Mouse (Mus musculus) ES-E14 (cell line): Measurements from ENCODE around the gene Tomm70a. TPM values are rescaled to one million over a fixed set of nuclear protein-coding genes. Genes with fewer than 3 reads are reported as not detected.
"Not testable (repeated sequence)": the region's sequence is repeated elsewhere in the genome, so short reads cannot be mapped to it uniquely, and the experiment has no call there.

Experiments used
- DNase-seq: peaks from one replicate; pipeline ENCODE4 v3.0.0-alpha.2; 2013; ENCODE audit warnings: low read depth, low spot score
- H3K27ac ChIP-seq: 2 replicates; pipeline ENCODE4 v1.5.1; 2012; ENCODE audit warnings: low read depth, mild to moderate bottlenecking, low read length, moderate library complexity, mixed read lengths; ENCODE audit not compliant: poor library complexity, insufficient read depth, severe bottlenecking
- H3K36me3 ChIP-seq: 2 replicates; pipeline ENCODE4 v1.6.1; 2012; ENCODE audit warnings: mild to moderate bottlenecking, low read length, moderate library complexity, mixed read lengths; ENCODE audit not compliant: control insufficient read depth, poor library complexity, insufficient read depth, severe bottlenecking
- H3K4me1 ChIP-seq, 2 experiments: fragments of 150-350 bp in 1 of 2; sonication (generic) in 1 of 2; 2 replicates each; pipeline ENCODE4 v1.6.1; 2012; ENCODE audit warnings: low read length in 2 of 2, mild to moderate bottlenecking in 1 of 2, mixed read lengths in 1 of 2; ENCODE audit not compliant: control insufficient read depth in 2 of 2, insufficient read depth in 2 of 2, poor library complexity in 1 of 2
- H3K4me3 ChIP-seq, 2 experiments: fragments of 150-350 bp in 1 of 2; sonication (generic) in 1 of 2; 2 replicates each; pipeline ENCODE4 v1.5.1; 2012; ENCODE audit warnings: low read length in 2 of 2, low read depth in 1 of 2, mild to moderate bottlenecking in 1 of 2, mixed read lengths in 1 of 2; ENCODE audit not compliant: insufficient read depth in 1 of 2, poor library complexity in 1 of 2, severe bottlenecking in 1 of 2
- H3K9ac ChIP-seq: 2 replicates; pipeline ENCODE4 v1.6.1; 2012; ENCODE audit warnings: low read depth, mild to moderate bottlenecking, low read length, mixed read lengths; ENCODE audit not compliant: poor library complexity, insufficient read depth, severe bottlenecking
- H3K9me3 ChIP-seq: fragments of 150-350 bp; sonication (generic); 2 replicates; pipeline ENCODE4 v1.6.1; 2012; ENCODE audit warnings: low read depth, mild to moderate bottlenecking, low read length; ENCODE audit not compliant: control insufficient read depth, insufficient read depth
- CHD2 ChIP-seq: IDR thresholded peaks from 2 replicates; pipeline ENCODE4 v1.6.1; 2014; ENCODE audit warnings: mild to moderate bottlenecking, low read depth, low read length, inconsistent platforms
- HCFC1 ChIP-seq: IDR thresholded peaks from 2 replicates; pipeline ENCODE4 v1.6.1; 2012; ENCODE audit warnings: low read length, inconsistent platforms, borderline replicate concordance; ENCODE audit not compliant: insufficient read depth
- MAFK ChIP-seq: IDR thresholded peaks from 2 replicates; pipeline ENCODE4 v1.6.1; 2014; ENCODE audit warnings: mild to moderate bottlenecking, low read depth, low read length, inconsistent platforms; ENCODE audit not compliant: insufficient read depth
- ZC3H11A ChIP-seq: IDR thresholded peaks from 2 replicates; pipeline ENCODE4 v1.6.1; 2012; ENCODE audit warnings: low read depth, mild to moderate bottlenecking, inconsistent platforms, low read length, borderline replicate concordance
- ZNF384 ChIP-seq: IDR thresholded peaks from 2 replicates; pipeline ENCODE4 v1.6.1; 2012; ENCODE audit warnings: low read depth, low read length, inconsistent platforms
- in situ Hi-C, 2 experiments: fragments of 600-800 bp; cut with MboI; formaldehyde crosslinking; loops; one replicate each; pipeline ENCODE4 v1.15.1; 2025; ENCODE audit warnings: low sequenced_read_pairs in 2 of 2, inconsistent platforms in 1 of 2; ENCODE audit not compliant: unreplicated experiment in 2 of 2
- total RNA-seq: library from RNA; depleted of rRNA; stranded (reverse); fragments of 300-350 nt; gene quantifications from 2 replicates; pipeline ENCODE4 v1.2.3, GENCODE M21; 2012

Tomm70a gene
- total RNA-seq, 1 experiment: 106 TPM

DNA sequence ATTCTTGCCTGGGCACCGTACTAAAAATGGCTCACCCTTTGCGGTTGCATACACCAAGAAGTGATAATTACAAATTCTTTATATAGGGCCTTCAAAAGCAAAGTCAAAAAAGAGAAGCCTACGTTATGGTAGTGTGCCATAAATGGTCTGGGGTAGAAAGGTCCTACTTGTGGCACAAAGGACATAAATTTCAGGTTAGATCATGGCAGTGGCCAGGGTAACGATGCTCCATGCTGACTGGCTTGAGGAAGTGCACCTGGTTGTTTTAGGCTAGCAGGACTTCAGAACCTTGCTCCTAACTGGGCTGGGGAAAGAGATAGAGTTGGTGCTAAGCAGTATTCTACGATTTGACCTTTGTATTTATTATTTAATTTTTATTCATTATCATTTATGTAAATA lies 46.0 kb downstream of the Tomm70a start:
- TF ChIP-seq MAFK (no peak), CHD2 (no peak), ZC3H11A (no peak), ZNF384 (no peak), HCFC1 (no peak)
- in situ Hi-C loops: no loop called here
- no peak for DNase-seq
- Histone ChIP-seq H3K36me3 (peaks cover 20% of the 10 kb centered on the region), H3K27ac (no peak overlapping the region), H3K4me1 (peaks cover 2 to 9% of the 10 kb centered on the region in 2 experiments; a peak in 1 of 4 replicates), H3K4me3 (peak overlapping the region in 1 of 2 experiments; percentile 90; a peak in 2 of 4 replicates), H3K9ac (no peak overlapping the region), H3K9me3 (no peaks in the 10 kb centered on the region)

- Histone ChIP-seq H3K9me3 (no peaks in the 10 kb centered on the region), H3K9ac (no peak overlapping the region), H3K4me1 (peaks cover 2 to 9% of the 10 kb centered on the region in 2 experiments; a peak in 1 of 4 replicates), H3K4me3 (no peak overlapping the region), H3K27ac (no peak overlapping the region), H3K36me3 (peaks cover 17% of the 10 kb centered on the region)
- no peak for DNase-seq
- TF ChIP-seq CHD2: no peak
- TF ChIP-seq ZC3H11A: no peak
- TF ChIP-seq ZNF384: no peak
- no peak for TF ChIP-seq HCFC1
- no peak for TF ChIP-seq MAFK
- in situ Hi-C loops: no loop called here
Observed at GRCm38 (mm10) chr16:57168236-57168635, 46.7 kb downstream of the Tomm70a start.

GRCm38 (mm10) chr16:57171161-57171560 lies 49.7 kb downstream of the Tomm70a start:
- H3K27ac ChIP-seq: no peak overlapping the region
- in situ Hi-C loops: no loop called here
- H3K4me3 ChIP-seq: no peak overlapping the region
- TF ChIP-seq MAFK (no peak), HCFC1 (no peak), ZC3H11A (no peak), ZNF384 (no peak), CHD2 (no peak)
- peaks cover 8% of the 10 kb centered on the region; the same call in 1 of the 2 replicates for H3K36me3 ChIP-seq
- H3K9me3 ChIP-seq: no peaks in the 10 kb centered on the region
- no peak overlapping the region for H3K9ac ChIP-seq
- H3K4me1 ChIP-seq: peaks cover 4 to 10% of the 10 kb centered on the region in 2 experiments; a peak in 1 of 4 replicates
- no peak for DNase-seq

- no peak for DNase-seq
- Histone ChIP-seq H3K9me3 (no peaks in the 10 kb centered on the region), H3K4me3 (no peak overlapping the region), H3K4me1 (peaks cover 6 to 13% of the 10 kb centered on the region in 2 experiments; a peak in 2 of 4 replicates), H3K36me3 (peaks cover 8% of the 10 kb centered on the region; the same call in 1 of the 2 replicates), H3K27ac (no peak overlapping the region), H3K9ac (no peak overlapping the region)
- TF ChIP-seq ZNF384: no peak
- no peak for TF ChIP-seq MAFK
- TF ChIP-seq CHD2: no peak
- TF ChIP-seq HCFC1: no peak
- TF ChIP-seq ZC3H11A: no peak
- in situ Hi-C loops: no loop called here
Observed at GRCm38 (mm10) chr16:57171570-57171969, 50.1 kb downstream of the Tomm70a start.

- H3K9ac ChIP-seq, H3K4me1 ChIP-seq, H3K9me3 ChIP-seq, H3K36me3 ChIP-seq, DNase-seq, in situ Hi-C loops, H3K27ac ChIP-seq: not testable (repeated sequence)
- 0 out of 4 replicates have a peak overlapping the region, but pooled peaks of 1 of the 2 experiments have one; percentile 1 for H3K4me3 ChIP-seq
Observed at GRCm38 (mm10) chr16:57174480-57174879, 53.0 kb downstream of the Tomm70a start.
